Mouse (Mus musculus) adrenal gland, adult 8-10 months (tissue): ENCODE results near the gene Il1f10. TPM values are rescaled to one million over a fixed set of nuclear protein-coding genes. Genes with fewer than 3 reads are reported as not detected.

ENCODE experiments used
- DNase-seq: peaks from one replicate; pipeline ENCODE4 v3.0.0; 2022
- total RNA-seq, 4 experiments: library from RNA; stranded (reverse); gene quantifications; 2 replicates each; pipeline ENCODE4 v1.2.4; 2022

Il1f10 gene
- not detected for total RNA-seq

DNA sequence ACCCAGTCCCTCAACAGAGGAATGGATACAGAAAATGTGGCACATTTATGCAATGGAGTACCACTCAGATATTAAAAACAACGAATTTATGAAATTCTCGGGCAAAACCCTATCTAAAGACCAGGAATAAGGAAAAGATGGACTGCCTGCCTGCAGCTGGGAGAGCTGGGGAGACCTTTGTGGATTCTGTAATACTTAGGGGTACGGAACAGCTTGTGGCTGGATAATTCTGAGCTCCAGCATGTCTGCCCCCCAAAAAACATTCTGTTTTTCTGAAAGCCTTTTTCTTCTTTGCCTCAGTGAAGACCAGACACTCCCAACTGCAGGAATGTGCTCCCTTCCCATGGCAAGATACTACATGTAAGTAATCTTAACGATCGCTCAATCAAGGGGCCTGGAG lies at the start of gene Il1f10:
Gene Il1f10, plus strand, starts transcription at position 301 of the 400 bp plus-strand sequence.
- DNase-seq = no peak

GRCm38 (mm10) chr2:24267503-24267902 lies 23.5 kb upstream of the Il1f10 start:
- DNase-seq = no peak

- DNase-seq = no peak
Observed at GRCm38 (mm10) chr2:24273619-24274018, 17.4 kb upstream of the Il1f10 start.

DNA sequence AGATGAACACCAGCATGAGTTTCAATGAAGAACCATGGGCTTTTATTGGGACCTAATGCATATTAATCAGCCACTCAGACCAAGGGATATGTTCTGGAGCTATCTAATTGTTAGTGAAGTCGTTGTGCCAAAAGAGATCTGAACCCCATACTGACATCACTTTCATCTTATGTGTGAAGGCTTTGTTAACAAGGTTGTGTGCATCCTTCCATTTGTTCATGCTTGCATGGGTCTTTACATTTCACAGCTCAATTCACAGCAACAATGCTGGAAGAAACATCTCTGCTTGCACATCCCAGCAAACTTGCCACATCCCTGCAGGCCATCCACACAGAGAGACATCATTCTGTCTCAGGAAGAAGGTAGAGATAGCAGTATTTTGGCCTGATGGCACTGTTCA lies 15.8 kb upstream of the Il1f10 start:
- no peak for DNase-seq

DNA sequence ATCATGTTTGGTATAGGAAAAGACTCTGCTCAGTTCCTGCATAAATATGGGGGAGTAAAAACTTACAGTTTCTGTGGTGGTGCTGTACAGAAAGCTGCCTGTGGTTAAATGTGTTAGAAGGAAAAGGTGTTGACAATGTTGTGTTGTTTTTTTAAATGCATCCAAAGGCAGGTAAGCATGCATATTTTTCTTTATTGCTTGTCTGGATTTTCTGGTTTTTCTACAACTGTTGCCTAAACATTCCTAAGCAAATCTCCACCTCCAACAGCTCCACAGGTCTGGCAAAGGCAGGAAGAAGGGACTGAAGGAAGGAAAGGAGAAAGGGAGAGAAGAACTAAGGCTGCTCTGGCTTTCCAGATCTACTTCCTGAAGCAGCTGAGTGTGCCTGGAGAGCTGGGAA lies 14.3 kb upstream of the Il1f10 start, which contains the start of gene Il1f5:
Gene Il1f5, plus strand, starts transcription at position 301 of the 400 bp plus-strand sequence.
- DNase-seq = no peak

DNA sequence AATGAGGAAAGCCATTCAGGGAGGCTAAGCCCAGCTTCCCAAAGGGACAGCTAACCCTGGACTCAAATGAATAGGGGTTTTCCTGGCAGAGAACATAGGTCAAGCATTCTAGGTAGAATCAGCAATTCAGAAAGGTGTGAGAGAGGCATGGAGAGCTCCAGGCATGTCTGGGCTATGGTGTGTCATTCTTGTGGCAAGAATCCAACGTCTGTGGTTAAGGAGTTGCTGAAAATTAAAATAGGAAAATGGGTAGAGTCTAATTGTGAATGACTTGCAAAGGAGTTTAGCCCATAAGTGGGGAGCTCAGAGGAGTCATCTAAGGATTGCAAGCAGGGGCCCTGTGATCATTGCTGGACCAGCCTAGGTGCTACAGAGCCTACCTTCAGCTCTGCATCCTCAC lies 3.6 kb downstream of the Il1f10 start:
- DNase-seq = no peak

GRCm38 (mm10) chr2:24296837-24297236 lies 5.8 kb downstream of the Il1f10 start:
- DNase-seq = no peak

DNA sequence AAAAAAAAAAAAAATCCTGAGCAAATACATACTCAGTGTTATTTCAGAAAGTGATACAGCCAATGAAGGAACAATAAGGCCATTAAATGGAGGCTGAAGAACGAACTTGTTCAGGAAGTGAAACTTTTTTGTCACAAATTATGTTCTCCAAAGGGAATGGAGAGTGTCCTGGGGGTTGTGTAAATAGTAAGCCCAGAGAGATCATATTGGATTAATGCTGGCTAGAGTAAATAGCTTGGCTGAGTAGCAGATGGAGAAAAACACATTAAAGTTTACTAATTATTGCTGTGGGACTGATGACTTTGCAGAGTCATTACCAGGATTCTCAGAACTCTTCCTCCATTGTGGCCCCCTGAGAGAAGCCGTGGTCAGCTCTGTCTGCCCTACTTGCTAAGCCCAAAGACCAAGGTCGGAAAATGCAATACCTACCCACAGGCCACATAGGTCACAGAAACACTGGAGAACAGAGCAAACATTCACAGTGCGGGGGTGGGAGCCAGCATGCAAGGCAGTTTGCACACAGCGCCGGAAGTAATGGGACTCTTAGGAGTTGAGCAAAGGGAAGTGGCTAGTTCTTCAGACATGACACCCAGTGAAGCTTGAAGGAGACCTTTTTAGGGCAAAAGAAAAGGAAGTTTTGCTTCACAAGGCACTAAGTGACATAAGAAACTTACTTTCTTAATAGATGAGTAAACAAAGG lies 20.5 kb downstream of the Il1f10 start:
- no peak for DNase-seq

DNA sequence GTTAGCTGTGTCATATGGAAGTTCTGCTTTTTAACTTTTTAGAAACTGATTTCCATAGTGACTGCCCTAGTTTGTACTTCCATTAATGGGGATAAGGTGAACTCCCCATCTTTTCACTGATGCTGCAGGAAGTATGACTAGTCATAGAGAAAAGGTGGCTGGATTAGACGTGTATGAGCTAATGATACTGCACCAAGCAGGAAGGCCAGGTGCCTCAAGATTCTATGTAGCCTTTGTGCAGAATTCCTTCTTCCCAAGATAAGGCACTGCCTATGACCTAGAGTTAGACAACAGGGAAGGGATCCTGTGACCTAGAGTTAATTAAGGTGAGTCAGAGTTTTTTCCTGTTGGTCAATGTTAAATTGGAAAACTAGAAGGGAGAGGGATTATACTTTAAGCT lies 25.9 kb downstream of the Il1f10 start:
- no peak for DNase-seq

- no peak for DNase-seq
Observed at GRCm38 (mm10) chr2:24317919-24318598, 27.1 kb downstream of the Il1f10 start.

GRCm38 (mm10) chr2:24335333-24335732 lies 44.3 kb downstream of the Il1f10 start:
- DNase-seq = peak; percentile 14

DNA sequence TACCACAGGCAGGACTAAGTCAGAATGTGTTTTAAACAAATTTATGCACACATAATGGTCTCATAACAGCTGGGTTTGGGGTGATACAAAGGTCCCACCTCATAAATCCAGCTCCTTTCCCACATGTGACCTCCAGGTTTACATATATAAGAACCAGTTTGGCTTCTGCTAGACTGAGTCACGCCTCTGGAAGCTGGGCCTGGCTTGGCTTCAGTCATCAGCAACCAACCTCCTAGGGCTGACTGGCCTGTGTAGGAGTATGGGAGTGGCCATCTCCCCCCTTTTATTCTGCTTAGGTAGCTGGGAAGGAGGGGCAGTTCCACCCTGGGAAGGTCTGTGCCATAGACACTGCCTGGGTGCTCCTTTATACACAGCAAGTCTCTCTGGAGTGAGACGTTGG lies 45.5 kb downstream of the Il1f10 start, which contains the start of gene Il1rn:
Gene Il1rn, plus strand, starts transcription at position 309 of the 400 bp plus-strand sequence.
- DNase-seq = no peak

GRCm38 (mm10) chr2:24341395-24341885 lies 50.4 kb downstream of the Il1f10 start:
- no peak for DNase-seq

Other genes starting within 250 kb of the Il1f10 start
- 10 to 100 TPM; 12.6 to 17.2 (median 15.1) TPM for gene Hnmt, start 241.8 kb upstream of the Il1f10 start, total RNA-seq
- not detected for gene Tbpl2, start 194.6 kb upstream of the Il1f10 start, total RNA-seq
- gene Il1f8, start 138.0 kb upstream of the Il1f10 start, total RNA-seq = not detected
- gene Il1f9, start 104.7 kb upstream of the Il1f10 start, total RNA-seq = not detected
- gene Il1f6, start 75.8 kb upstream of the Il1f10 start, total RNA-seq = not detected
- not detected for gene Il1f5, start 14.2 kb upstream of the Il1f10 start, total RNA-seq
- gene Il1rn, start 45.7 kb downstream of the Il1f10 start, total RNA-seq = 1 to 10 TPM in 1 of 4 experiments, under 1 TPM in 2, not detected in 1; 0.68 to 1.4 (median 0.77) TPM
- gene Psd4, start 76.4 kb downstream of the Il1f10 start, total RNA-seq = 1 to 10 TPM; 1.5 to 5.2 (median 3.9) TPM
- not detected for gene Pax8, start 184.4 kb downstream of the Il1f10 start, total RNA-seq